Mouse (Mus musculus) heart, embryonic 13.5 days (tissue): Measurements from ENCODE around the gene Synj2. TPM values are rescaled to one million over a fixed set of nuclear protein-coding genes. Genes with fewer than 3 reads are reported as not detected.

Experiments used
- ATAC-seq: fragments of 200-750 bp; cut with Nextera tagmentation; 2 replicates; pipeline ENCODE4 v1.8.0; 2017; ENCODE audit warnings: moderate TSS enrichment; ENCODE audit not compliant: insufficient number of reproducible peaks, low FRiP score, low TSS enrichment; ENCODE audit errors: extremely low read depth
- H3K27ac ChIP-seq: fragments of 300-500 bp; sonication (generic); replicated peaks from 2 replicates; pipeline ENCODE4 v1.5.1; 2015; ENCODE audit warnings: moderate library complexity, mild to moderate bottlenecking, inconsistent platforms
- H3K27me3 ChIP-seq: fragments of 300-500 bp; sonication (generic); replicated peaks from 2 replicates; pipeline ENCODE4 v1.6.1; 2015; ENCODE audit warnings: mild to moderate bottlenecking, inconsistent platforms
- H3K36me3 ChIP-seq: fragments of 300-500 bp; sonication (generic); 2 replicates; pipeline ENCODE4 v1.6.1; 2015; ENCODE audit warnings: mild to moderate bottlenecking, inconsistent platforms
- H3K4me1 ChIP-seq: fragments of 300-500 bp; sonication (generic); 2 replicates; pipeline ENCODE4 v1.6.1; 2015; ENCODE audit warnings: inconsistent platforms
- H3K4me2 ChIP-seq: fragments of 300-500 bp; sonication (generic); 2 replicates; pipeline ENCODE4 v1.6.1; 2015; ENCODE audit warnings: inconsistent platforms, mild to moderate bottlenecking, moderate library complexity
- H3K4me3 ChIP-seq: fragments of 300-500 bp; sonication (generic); 2 replicates; pipeline ENCODE4 v1.5.1; 2015; ENCODE audit warnings: moderate library complexity, mild to moderate bottlenecking, inconsistent platforms
- H3K9ac ChIP-seq: fragments of 300-500 bp; sonication (generic); 2 replicates; pipeline ENCODE4 v1.6.1; 2015; ENCODE audit warnings: inconsistent platforms, mild to moderate bottlenecking, moderate library complexity
- H3K9me3 ChIP-seq: fragments of 300-500 bp; sonication (generic); 2 replicates; pipeline ENCODE4 v1.6.1; 2016; ENCODE audit warnings: inconsistent platforms
- WGBS: fragments of 180-500 bp; shearing (Covaris S2); methylation state at CpG from one replicate; pipeline ENCODE4 v1.1.7; 2015; ENCODE audit warnings: mixed read lengths; 5-methylcytosine and 5-hydroxymethylcytosine counted together
- polyA plus RNA-seq: library from polyadenylated mRNA; unstranded; fragments of >200 nt; fragmentation: Nextera tagmentation; extraction: Ambion mirVana; gene quantifications from 2 replicates; pipeline ENCODE4 v1.2.1, GENCODE M21; 2015

Synj2 gene
- polyA plus RNA-seq, 1 experiment from 2014 or later, result 3.0 TPM

DNA sequence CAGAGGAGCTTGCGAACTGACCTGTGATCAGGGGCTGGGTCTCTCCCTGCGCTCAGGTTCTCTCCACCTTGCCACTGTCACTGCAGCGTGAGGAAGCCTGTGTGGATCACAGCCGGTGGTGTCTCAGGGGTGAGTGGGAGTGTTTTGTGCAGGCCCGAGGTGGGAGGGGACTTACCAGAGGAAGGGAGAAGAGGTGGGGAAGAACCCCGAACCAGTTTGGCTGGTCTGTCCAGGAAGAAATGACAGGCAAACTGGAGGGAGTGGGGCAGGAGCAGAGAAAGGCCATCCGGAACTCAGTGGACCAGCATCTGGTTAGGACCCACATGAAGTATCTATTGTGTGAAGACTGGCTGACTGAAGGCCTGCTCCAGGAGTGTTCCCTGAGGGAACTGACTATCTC, 18.0 kb downstream of the Synj2 start:
- no peak for ATAC-seq
- H3K9ac ChIP-seq, result no peak overlapping the region
- peaks cover 27% of the 10 kb centered on the region for H3K4me1 ChIP-seq
- WGBS, result 60% methylated on average over 7 of the region's 7 CpGs
- H3K4me2 ChIP-seq, result no peak overlapping the region
- no peaks in the 10 kb centered on the region for H3K27me3 ChIP-seq
- no peak overlapping the region for H3K4me3 ChIP-seq
- H3K27ac ChIP-seq, result no peak overlapping the region
- no peaks in the 10 kb centered on the region for H3K9me3 ChIP-seq
- no peaks in the 10 kb centered on the region for H3K36me3 ChIP-seq

DNA sequence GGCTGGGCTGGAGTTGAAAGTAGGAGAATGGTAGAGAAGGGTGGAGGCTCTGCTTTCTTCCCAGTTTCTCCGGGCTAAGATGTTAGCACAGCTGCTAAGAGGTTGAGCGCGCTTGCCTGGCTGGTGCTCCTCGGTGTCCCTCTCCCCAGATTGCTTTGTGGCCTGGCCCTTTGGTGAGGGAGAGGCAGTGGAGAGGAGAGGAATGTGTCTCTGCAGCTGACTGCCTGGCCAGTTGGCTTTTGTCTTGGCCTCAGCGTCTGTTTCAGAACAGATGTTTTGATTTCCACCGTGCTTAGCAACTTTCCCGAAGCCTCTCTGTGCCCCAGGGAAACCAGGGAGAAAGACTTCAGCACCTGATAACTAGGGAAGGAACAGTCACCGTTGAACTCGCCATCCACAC, 18.7 kb downstream of the Synj2 start:
- no peaks in the 10 kb centered on the region for H3K9me3 ChIP-seq
- ATAC-seq, result no peak
- H3K27me3 ChIP-seq, result no peaks in the 10 kb centered on the region
- H3K27ac ChIP-seq, result peak overlapping the region; percentile 63
- peak overlapping the region; percentile 20; the same call in 1 of the 2 replicates for H3K4me2 ChIP-seq
- H3K4me1 ChIP-seq, result peaks cover 27% of the 10 kb centered on the region
- H3K36me3 ChIP-seq, result no peaks in the 10 kb centered on the region
- no peak overlapping the region for H3K4me3 ChIP-seq
- H3K9ac ChIP-seq, result peak overlapping the region; percentile 38; the same call in 1 of the 2 replicates
- WGBS, result 25% methylated on average over 9 of the region's 9 CpGs

DNA sequence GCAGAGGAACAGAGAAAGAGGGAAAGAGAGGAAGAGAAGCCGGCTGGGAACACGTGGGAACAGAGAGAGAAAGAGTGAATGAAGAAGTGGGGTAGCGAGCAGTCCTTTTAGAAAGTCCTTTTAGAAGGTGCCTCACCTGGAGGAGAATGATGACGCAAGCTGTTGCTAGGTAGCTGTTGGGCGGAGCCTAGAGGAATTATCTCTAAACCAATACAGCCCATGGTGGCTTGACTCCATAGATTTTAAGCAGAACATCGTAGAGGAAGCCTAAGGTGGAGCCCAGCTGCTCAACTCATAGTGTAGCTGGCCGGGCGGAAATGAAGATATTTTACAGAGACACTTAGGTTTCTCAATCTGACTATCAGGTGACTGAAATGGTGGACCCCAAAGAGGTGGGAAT, 22.7 kb downstream of the Synj2 start:
- Histone ChIP-seq H3K9me3 (no peaks in the 10 kb centered on the region; the same call in 1 of the 2 replicates), H3K4me2 (no peak overlapping the region), H3K27ac (no peak overlapping the region), H3K27me3 (no peaks in the 10 kb centered on the region), H3K4me1 (peaks cover 21% of the 10 kb centered on the region), H3K4me3 (no peak overlapping the region), H3K9ac (no peak overlapping the region), H3K36me3 (no peaks in the 10 kb centered on the region)
- no peak for ATAC-seq
- WGBS, result 86% methylated on average over 8 of the region's 8 CpGs

DNA sequence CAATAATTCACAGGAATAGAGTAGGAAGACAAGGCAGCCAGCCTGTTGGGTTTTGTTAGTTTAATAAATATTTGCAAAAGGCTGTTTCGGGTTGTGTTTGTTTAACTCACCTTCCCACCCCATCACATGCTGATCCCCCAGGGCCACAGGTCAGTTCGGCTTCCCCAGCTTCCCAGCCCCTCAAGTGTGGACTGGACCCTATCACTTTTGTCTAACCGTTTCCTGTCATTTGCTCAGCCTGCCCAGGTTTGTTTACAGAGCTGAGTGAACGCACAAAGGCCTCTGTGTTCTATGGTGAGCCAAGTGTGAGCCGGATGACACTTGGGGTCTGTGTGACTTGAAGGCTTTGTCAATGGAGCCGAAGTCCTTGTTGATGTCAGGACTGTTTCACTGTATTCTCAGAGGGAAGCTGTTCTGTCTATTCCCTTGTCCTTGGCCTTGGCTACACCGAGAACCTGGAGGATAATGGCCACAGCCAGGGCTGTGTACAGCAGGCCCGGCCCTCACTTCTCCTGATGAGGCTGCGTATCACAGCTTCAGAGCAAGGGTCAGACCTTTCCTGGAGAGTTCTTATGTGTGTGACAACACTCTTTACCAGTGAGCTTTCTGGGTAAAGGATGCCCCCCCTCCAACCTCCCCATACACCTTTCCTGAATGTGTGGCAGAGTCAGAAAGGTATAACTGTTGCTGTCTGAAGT, 24.2 kb downstream of the Synj2 start:
- H3K4me1 ChIP-seq, result peaks cover 6% of the 10 kb centered on the region
- no peak overlapping the region for H3K4me3 ChIP-seq
- no peak overlapping the region for H3K4me2 ChIP-seq
- no peak overlapping the region for H3K9ac ChIP-seq
- no peaks in the 10 kb centered on the region; the same call in 1 of the 2 replicates for H3K9me3 ChIP-seq
- no peak for ATAC-seq
- 49% methylated on average over 9 of the region's 9 CpGs for WGBS
- no peaks in the 10 kb centered on the region for H3K27me3 ChIP-seq
- H3K36me3 ChIP-seq, result no peaks in the 10 kb centered on the region
- no peak overlapping the region for H3K27ac ChIP-seq

DNA sequence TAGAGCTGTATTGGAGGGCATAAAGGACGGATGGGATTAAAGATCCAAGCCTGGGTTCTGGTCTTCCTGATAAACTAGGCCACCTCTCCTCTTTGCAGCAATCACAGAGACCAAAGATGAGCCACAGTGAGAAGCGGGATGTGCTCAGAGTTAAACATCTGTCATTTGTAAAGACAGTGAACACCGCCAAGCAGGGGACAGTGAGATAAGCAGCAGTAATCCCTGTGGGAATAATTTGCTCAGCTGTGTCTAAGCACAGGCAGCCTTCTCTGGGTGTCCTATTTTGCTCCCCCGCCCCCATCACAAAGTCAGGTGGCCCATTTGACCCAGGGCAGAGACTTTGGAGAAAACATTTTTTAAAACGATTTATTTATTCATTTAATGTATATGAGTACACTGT, 25.6 kb downstream of the Synj2 start:
- ATAC-seq, result no peak
- no peak overlapping the region for H3K4me2 ChIP-seq
- no peaks in the 10 kb centered on the region for H3K4me1 ChIP-seq
- H3K27ac ChIP-seq, result no peak overlapping the region
- no peaks in the 10 kb centered on the region; the same call in 1 of the 2 replicates for H3K9me3 ChIP-seq
- WGBS, result 69% methylated on average over 5 of the region's 5 CpGs
- no peaks in the 10 kb centered on the region for H3K36me3 ChIP-seq
- no peak overlapping the region for H3K9ac ChIP-seq
- H3K27me3 ChIP-seq, result no peaks in the 10 kb centered on the region
- H3K4me3 ChIP-seq, result no peak overlapping the region

DNA sequence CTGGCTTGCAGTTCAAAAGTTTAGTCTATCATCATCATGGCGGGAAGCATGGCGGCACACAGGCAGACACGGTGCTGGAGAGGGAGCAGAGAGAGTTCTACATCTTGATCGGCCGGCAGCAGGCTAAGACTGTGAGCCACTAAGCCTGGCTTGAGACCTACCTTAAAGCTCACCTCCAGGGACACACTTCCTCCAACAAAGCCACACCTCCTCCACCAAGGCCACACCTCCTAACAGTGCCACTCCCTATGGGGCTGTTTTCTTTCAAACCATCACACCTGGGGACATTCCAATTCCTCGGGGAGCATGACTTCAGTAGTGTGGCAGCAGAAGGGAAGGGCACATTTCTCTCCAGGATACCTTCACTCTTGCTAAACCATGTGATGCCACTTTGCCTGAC, 27.5 kb downstream of the Synj2 start:
- WGBS, result 68% methylated on average over 6 of the region's 6 CpGs
- H3K36me3 ChIP-seq, result no peaks in the 10 kb centered on the region
- no peaks in the 10 kb centered on the region for H3K27me3 ChIP-seq
- no peak overlapping the region for H3K4me3 ChIP-seq
- no peaks in the 10 kb centered on the region; the same call in 1 of the 2 replicates for H3K9me3 ChIP-seq
- H3K9ac ChIP-seq, result no peak overlapping the region
- no peak overlapping the region for H3K4me2 ChIP-seq
- no peak overlapping the region for H3K27ac ChIP-seq
- no peaks in the 10 kb centered on the region for H3K4me1 ChIP-seq
- no peak for ATAC-seq

DNA sequence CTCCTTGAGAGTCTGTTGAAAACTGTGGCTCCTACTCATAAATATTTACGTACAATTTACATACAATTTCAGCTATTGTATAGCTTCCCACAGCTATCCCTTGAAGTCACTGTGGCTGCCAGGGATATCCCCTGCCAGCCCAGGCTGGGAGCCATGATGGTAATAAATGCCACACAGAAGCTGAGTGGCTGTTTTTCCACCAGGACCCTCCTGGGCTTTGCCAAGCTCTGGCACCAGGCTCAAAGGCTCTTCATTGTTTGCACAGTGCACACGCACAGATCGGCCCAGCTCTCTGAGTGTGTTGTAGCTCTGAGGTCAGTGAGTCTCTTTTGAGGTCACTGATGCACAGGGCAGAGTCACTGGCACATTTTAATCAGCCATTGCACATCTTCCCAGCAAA, 28.2 kb downstream of the Synj2 start:
- Histone ChIP-seq H3K4me2 (no peak overlapping the region), H3K9ac (no peak overlapping the region), H3K4me1 (no peaks in the 10 kb centered on the region), H3K27me3 (no peaks in the 10 kb centered on the region), H3K4me3 (no peak overlapping the region), H3K9me3 (no peaks in the 10 kb centered on the region; the same call in 1 of the 2 replicates), H3K36me3 (no peaks in the 10 kb centered on the region), H3K27ac (no peak overlapping the region)
- 81% methylated on average over 3 of the region's 3 CpGs for WGBS
- ATAC-seq, result no peak

DNA sequence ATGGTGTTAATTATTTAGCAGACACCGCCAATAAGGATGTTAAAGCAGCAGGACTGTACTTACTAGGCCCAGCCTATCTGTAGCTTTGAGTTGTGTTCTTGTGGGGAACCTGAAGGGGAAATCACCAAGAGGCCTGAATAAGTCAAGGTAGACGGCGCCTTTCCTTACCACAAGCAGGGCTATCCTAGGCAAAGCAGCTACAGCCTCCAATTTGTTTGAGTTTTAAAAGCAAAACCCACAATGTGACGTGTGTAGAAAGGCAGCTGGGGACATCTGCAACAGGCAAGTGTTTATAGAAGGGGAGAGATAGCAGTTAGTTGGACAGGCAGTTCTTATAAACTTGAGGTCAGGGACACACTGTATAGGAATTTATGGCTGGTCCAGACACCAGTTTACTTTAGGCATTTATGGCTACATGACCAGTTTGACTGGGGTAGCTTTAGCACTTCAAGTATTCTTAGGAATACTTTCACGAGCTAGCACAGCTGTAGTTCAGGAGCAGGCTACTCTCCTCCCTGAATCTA, 29.3 kb downstream of the Synj2 start:
- no peak overlapping the region for H3K9ac ChIP-seq
- H3K4me2 ChIP-seq, result no peak overlapping the region
- H3K4me1 ChIP-seq, result peaks cover 4% of the 10 kb centered on the region
- 66% methylated on average over 5 of the region's 5 CpGs for WGBS
- no peak overlapping the region for H3K27ac ChIP-seq
- no peaks in the 10 kb centered on the region for H3K27me3 ChIP-seq
- H3K9me3 ChIP-seq, result no peaks in the 10 kb centered on the region; the same call in 1 of the 2 replicates
- no peaks in the 10 kb centered on the region for H3K36me3 ChIP-seq
- no peak overlapping the region for H3K4me3 ChIP-seq
- ATAC-seq, result no peak

DNA sequence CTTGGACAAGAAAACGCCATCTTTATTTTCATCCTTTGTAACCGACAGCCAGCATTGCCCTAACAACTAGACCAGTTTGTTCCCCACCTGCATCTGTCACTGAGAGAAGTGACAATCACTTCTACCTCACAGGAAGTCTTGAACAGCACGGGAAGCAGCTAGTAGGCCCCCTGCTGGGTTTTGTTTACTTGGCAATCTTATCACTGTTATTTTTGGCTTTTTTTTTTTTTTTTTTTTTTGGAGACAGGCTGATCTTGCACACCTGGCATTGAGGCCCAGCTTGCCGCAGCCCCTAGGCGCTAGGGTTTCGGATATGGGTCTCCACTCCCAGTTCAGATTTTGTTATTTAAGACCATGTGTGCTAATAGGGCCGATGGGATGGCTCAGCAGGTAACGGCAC, 32.5 kb downstream of the Synj2 start:
- 64% methylated on average over 8 of the region's 8 CpGs for WGBS
- H3K27me3 ChIP-seq, result no peaks in the 10 kb centered on the region
- no peaks in the 10 kb centered on the region for H3K9me3 ChIP-seq
- no peak overlapping the region for H3K4me2 ChIP-seq
- H3K4me3 ChIP-seq, result no peak overlapping the region
- H3K9ac ChIP-seq, result no peak overlapping the region
- H3K4me1 ChIP-seq, result peaks cover 36% of the 10 kb centered on the region
- no peak overlapping the region for H3K27ac ChIP-seq
- ATAC-seq, result no peak
- no peaks in the 10 kb centered on the region for H3K36me3 ChIP-seq

DNA sequence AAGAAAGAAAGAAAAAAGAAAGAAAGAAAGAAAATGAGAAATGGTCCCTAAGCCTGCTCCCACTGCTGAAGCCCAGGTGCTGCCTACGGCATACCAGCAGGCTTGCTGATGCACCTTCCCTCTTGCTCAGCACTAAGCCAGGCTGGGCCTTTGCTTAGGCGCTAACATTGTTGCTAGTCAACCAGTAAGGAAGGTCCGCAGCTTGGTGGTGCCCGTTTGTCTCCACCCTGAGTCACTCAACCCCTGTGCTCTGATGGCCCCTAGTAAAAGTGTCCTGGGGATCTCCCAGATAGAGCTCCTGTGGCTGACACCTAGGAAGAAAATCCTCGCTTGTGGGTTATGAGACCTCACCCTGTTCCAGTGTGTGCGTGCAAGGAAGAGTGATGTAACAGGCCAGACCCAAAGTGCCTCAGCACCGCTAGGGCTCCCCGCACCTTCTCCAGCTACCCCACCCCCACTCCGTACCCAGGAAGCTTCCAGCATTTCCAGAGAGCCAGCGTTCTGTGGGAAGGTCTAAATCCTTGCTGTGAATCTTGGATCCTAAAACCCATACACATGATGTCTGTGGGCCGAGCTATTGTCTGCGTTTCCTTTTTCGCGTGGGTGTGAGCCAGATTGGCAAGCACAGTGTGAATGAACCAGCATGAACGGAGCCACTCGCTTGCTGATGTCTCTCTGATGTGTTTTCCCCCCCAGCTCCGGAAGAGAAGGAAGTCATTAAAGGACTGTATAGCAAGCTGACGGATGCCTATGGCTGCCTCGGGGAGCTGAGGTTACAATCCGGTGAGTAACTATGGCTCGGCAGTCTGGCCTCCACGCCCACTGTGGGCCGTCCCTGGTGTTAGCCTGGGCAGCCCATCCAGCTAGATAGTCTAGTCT, 34.3 kb downstream of the Synj2 start:
- ATAC-seq, result no peak
- Histone ChIP-seq H3K4me2 (peak overlapping the region; percentile 49), H3K9me3 (no peaks in the 10 kb centered on the region), H3K27me3 (no peaks in the 10 kb centered on the region), H3K36me3 (no peaks in the 10 kb centered on the region), H3K9ac (peak overlapping the region; percentile 28), H3K4me3 (peak overlapping the region; percentile 20), H3K4me1 (peaks cover 54% of the 10 kb centered on the region), H3K27ac (peak overlapping the region; percentile 56; the same call in 1 of the 2 replicates)
- WGBS, result 41% methylated on average over 23 of the region's 23 CpGs

DNA sequence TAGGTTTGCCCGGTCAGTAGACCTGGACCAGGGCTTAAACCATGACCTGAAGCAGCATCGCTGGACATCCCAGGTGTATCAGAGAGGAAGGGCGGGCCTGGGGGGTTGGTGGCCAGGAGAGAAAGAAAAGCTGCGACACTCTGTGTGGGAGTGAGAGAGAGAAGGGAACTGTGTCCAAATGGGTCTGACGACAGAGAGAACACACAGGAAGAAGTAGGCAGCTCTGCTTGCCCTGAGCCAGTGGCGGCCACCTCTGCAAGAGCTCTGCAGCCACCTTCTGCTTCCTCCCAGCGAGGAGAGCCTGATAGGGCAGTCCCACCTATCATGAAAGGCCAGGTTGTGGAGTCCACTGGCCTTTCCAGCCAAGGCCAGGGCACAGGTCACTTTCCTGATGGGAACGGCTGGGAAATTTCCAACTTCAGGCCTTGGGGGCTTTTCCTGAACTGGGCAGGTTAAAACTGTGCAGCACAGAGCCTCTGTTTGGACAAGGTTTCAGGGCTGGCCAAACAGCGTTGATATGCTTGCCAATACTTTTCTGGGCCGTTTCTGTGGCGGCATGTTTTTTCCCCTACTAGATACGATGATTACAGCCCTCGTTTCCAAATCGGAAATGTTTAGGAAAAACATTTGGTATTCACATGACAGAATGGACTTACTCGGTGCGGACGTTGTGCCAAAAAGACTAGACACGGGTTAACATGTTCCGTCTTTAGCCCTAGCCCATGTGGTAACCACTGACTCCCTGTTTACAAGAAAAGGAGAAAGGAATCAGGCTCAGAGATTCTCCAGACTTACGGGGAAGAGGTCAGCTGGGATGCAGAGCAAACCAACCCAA, 35.4 kb downstream of the Synj2 start:
- 53% methylated on average over 20 of the region's 20 CpGs for WGBS
- H3K36me3 ChIP-seq, result no peaks in the 10 kb centered on the region
- H3K4me2 ChIP-seq, result peak overlapping the region; percentile 49
- peaks cover 60% of the 10 kb centered on the region for H3K4me1 ChIP-seq
- no peak overlapping the region for H3K4me3 ChIP-seq
- ATAC-seq, result no peak
- H3K27me3 ChIP-seq, result no peaks in the 10 kb centered on the region
- H3K27ac ChIP-seq, result peak overlapping the region; percentile 56; the same call in 1 of the 2 replicates
- peak overlapping the region; percentile 52 for H3K9ac ChIP-seq
- no peaks in the 10 kb centered on the region for H3K9me3 ChIP-seq
